Mouse (Mus musculus) embryonic stem cell, embryonic (primary cell): ENCODE measurements around the gene Olfr777.
"Not testable (repeated sequence)": the region's sequence is repeated elsewhere in the genome, so short reads cannot be mapped to it uniquely, and the experiment has no call there.

Experiments used
- CTCF ChIA-PET, 4 experiments: fragments of 300-600 bp in 2 of 4; fragments of 350-600 bp in 2 of 4; sonication (Branson Sonifier 250); formaldehyde crosslinking; loops; one replicate each; lab custom pipeline; 2022; ENCODE audit warnings: inconsistent platforms in 2 of 4; lab: Charles Lee
- POLR2A ChIA-PET, 4 experiments: fragments of 300-600 bp in 2 of 4; fragments of 350-600 bp in 2 of 4; sonication (Branson Sonifier 250); formaldehyde crosslinking; loops; one replicate each; lab custom pipeline; 2022; ENCODE audit warnings: antibody characterized with exemption in 4 of 4, inconsistent platforms in 1 of 4; lab: Charles Lee

Olfr777 gene

DNA sequence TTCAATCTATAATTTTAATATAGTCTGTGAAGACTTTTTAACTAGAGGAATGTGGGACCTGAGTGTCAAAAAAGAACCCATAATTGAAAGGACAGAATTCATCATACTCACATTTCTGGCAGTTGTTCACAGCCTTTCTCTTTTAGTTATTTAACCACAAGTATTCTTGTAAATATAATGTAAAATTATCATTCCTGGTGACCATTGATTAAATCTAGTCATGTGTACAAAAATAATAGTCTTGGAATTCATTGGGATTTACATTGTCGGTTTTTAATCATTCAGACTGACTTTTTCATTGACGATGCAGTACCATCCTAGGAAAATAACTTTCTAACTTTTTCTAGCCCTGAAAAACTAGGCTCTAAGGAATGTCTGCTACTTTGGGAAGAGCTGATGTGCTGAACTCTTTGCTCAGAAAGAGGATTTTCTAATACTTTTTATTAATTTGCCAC is at the start of gene Olfr777:
TSS of gene Olfr777 (minus strand) at position 405 of the 455 bp plus-strand sequence.
- ChIA-PET POLR2A (no interaction called here), CTCF (interaction anchor here in 1 of 4 experiments (0.6 kb wide), 1 partner anchor 53 kb away, joined by 3 read pairs; no protein-coding TSS in a partner anchor)

DNA sequence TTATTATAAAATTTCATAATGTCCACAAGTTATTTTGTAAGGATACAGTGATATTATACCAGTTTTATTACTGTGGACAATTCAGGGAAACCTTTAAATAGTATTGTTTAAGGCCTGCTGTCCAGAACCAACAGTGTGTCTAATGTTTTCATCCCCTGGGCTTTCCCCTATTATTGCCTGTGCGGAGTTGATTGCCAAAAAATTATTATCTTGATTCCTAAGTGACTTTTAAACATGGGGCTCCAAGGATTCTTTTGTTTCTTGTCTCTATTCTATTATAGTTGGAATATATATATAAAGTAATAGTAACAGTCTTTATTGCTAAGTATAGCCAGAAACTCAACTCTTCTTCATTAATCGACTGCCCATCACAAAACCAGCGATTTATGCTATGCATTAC is 46.5 kb upstream of the Olfr777 start, which contains the start of gene Olfr780:
TSS of gene Olfr780 (plus strand) at position 301 of the 400 bp plus-strand sequence.
- ChIA-PET CTCF (no interaction called here), POLR2A (no interaction called here)

DNA sequence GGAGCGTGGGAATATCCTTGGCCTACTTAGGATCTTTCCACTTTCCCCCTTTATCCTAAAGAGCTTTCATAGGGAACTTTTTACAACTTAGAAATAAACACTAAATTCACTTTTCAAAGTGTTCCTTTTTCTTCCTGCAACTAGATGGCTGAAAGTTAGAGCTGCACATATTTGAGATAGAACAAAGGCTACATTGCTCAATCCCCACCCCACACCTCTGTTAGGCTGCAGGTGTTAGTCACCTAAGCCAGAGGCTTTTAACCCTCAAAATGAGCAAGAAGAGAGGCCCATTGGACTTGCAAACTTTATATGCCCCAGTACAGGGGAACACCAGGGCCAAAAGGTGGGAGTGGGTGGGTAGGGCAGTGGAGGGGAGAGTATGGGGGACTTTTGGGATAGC is 42.2 kb upstream of the Olfr777 start:
- CTCF ChIA-PET, POLR2A ChIA-PET: not testable (repeated sequence)

DNA sequence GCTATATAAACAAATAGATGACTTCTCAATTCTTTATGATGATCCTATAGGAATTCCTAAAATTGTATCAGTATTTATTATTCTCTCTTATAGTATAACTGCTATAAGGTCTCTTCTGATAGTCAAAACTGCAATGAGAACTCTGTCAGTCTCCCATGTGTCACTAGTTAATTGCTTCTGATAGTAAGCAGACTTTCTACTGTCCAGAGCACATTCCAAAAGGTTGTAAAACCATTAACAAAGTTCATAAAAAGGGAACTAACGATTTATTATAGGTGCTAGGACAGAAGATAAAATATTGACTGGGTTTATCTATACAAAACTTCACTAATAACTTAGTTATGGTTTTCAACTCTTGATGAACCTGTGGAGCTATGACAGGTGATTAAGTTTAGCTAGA is 41.7 kb upstream of the Olfr777 start:
- CTCF ChIA-PET, POLR2A ChIA-PET: not testable (repeated sequence)

DNA sequence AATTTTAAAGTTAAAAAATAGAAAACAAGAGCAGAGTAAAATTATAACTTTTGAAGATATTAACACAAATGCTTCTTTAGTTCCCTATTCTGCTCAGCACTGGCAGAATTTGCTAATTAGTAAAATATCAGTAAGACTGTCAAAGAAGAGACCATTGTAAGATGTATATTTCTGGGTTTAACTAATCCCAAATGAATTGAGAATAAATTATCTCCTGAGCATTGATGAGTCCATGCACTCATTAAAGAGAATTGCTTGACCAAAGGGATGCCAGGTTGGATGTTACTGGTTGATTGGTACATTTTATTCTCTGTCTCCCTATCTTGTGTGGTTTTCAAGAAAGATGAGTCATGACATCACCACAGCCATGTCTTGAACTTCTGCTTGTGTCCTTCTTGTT is 12.5 kb downstream of the Olfr777 start, which contains the start of gene Olfr776:
TSS of gene Olfr776 (plus strand) at position 301 of the 400 bp plus-strand sequence.
- ChIA-PET POLR2A (no interaction called here), CTCF (no interaction called here)

DNA sequence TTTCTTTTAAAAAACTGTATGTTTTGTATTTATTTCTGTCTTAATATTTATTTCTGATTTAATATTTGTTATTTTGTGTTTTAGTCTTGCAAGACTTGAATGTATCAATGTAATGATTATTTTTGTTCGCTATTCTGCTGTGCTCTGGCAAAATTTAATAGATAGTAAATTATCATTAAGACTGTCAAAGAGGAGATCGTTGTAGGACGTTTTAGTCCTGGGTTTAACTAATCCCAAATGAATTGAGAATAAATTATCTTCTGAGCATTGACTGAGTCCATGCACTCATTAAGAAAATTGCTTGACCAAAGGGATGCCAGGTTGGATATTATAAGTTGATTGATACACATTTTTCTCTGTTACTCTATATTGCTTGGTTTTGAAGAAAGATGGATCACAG is 23.2 kb downstream of the Olfr777 start, which contains the start of gene Olfr775:
TSS of gene Olfr775 (plus strand) at position 301 of the 400 bp plus-strand sequence.
- POLR2A ChIA-PET, result no interaction called here
- CTCF ChIA-PET, result no interaction called here

DNA sequence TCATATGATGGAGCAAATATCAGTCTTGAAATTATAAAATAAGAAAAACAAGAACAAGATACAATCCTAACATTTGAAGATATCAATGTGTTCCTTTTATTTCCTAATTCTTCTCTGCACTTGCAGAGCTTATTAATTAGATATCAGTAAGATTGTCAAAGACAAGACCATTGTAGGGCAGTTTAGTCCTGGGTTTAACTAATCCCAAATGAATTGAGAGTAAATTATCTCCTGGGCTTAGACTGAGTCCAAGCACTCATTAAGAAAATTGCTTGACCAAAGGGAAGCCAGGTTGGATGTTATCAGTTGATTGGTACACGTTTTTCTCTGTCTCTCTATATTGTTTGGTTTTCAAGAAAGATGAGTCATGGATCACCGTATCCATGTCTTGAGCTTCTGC is 35.4 kb downstream of the Olfr777 start, which contains the start of gene Olfr774:
TSS of gene Olfr774 (plus strand) at position 301 of the 400 bp plus-strand sequence.
- CTCF ChIA-PET, result no interaction called here
- POLR2A ChIA-PET, result no interaction called here

DNA sequence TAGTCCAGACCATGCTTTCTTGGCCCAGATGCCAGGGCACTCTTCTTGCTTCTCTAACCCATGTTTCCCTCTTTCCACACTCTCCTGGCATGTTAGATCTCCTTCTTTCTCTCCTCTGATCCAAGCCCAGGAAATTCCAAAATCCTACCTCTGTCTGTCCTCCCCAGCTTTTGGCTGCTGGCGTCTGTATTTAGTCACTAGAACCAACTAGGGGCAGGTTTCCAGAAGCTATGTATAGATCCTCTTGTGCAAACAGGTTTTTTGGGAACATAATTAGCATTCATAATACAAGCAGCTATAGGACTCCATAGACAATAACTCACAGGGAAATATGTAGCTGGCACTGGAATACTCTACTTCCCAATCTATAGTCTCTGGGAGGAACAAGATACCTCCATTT is 40.5 kb downstream of the Olfr777 start:
- ChIA-PET POLR2A (interaction anchor here in 1 of 4 experiments (0.7 to 1.1 kb wide), 2 partner anchors 12 to 141 kb away, joined by 3 to 7 read pairs; no protein-coding TSS in a partner anchor), CTCF (interaction anchor here in 1 of 4 experiments (0.6 kb wide), 1 partner anchor 73 kb away, joined by 4 read pairs; no protein-coding TSS in a partner anchor)
